Mouse (Mus musculus) cerebellum, adult 2 months (tissue): ENCODE results near the gene Atp13a4. TPM values are rescaled to one million over a fixed set of nuclear protein-coding genes. Genes with fewer than 3 reads are reported as not detected.

Experiments used
- DNase-seq, 2 experiments: peaks; one replicate each; pipeline ENCODE4 v3.0.0; 2021
- H3K27ac ChIP-seq: fragments of 200-500 bp; 2 replicates; pipeline ENCODE4 v1.5.1; 2012; ENCODE audit warnings: low read length, control low read depth, inconsistent platforms; ENCODE audit not compliant: insufficient read depth
- H3K27me3 ChIP-seq: fragments of 200-500 bp; 2 replicates; pipeline ENCODE4 v1.6.1; 2012; ENCODE audit warnings: inconsistent platforms, mild to moderate bottlenecking, low read length, moderate library complexity; ENCODE audit not compliant: control insufficient read depth, insufficient read depth
- H3K4me1 ChIP-seq: fragments of 200-500 bp; 2 replicates; pipeline ENCODE4 v1.6.1; 2011; ENCODE audit warnings: low read length; ENCODE audit not compliant: control insufficient read depth, insufficient read depth
- H3K4me3 ChIP-seq: fragments of 200-500 bp; replicated peaks from 2 replicates; pipeline ENCODE3; 2011; ENCODE audit warnings: mild to moderate bottlenecking, low read depth, low read length, control low read depth; ENCODE audit not compliant: insufficient read depth
- CTCF ChIP-seq: fragments of 200-500 bp; IDR thresholded peaks from 2 replicates; pipeline ENCODE4 v1.5.1; 2011; ENCODE audit warnings: low read depth, mild to moderate bottlenecking, control low read depth, low read length, moderate library complexity, borderline replicate concordance; ENCODE audit not compliant: insufficient read depth
- POLR2A ChIP-seq: fragments of 200-500 bp; IDR thresholded peaks from 2 replicates; pipeline ENCODE4 v1.6.1; 2011; ENCODE audit warnings: low read length, control low read depth, borderline replicate concordance; ENCODE audit not compliant: insufficient read depth
- WGBS: fragments of 180-500 bp; shearing (Covaris S2); methylation state at CpG from one replicate; pipeline ENCODE4 v1.1.7; 2018; 5-methylcytosine and 5-hydroxymethylcytosine counted together
- polyA plus RNA-seq: library from polyadenylated mRNA; depleted of rRNA; stranded (reverse); fragments of >200 nt; gene quantifications from 2 replicates; pipeline ENCODE4 v1.2.3, GENCODE M21; 2012

The Atp13a4 gene
- polyA plus RNA-seq, 1 experiment: 34.6 TPM

- 21% methylated on average over 3 of the region's 3 CpGs for WGBS
- no peak for TF ChIP-seq CTCF
- Histone ChIP-seq H3K4me3 (no peak overlapping the region), H3K27ac (0 out of 2 replicates have a peak overlapping the region, but pooled peaks have one; percentile 27), H3K27me3 (no peaks in the 10 kb centered on the region), H3K4me1 (no peaks in the 10 kb centered on the region; the same call in 1 of the 2 replicates)
- DNase-seq: peak; percentile 40 to 77
Observed at GRCm38 (mm10) chr16:29512495-29512894, 32.2 kb downstream of the Atp13a4 start.

DNA sequence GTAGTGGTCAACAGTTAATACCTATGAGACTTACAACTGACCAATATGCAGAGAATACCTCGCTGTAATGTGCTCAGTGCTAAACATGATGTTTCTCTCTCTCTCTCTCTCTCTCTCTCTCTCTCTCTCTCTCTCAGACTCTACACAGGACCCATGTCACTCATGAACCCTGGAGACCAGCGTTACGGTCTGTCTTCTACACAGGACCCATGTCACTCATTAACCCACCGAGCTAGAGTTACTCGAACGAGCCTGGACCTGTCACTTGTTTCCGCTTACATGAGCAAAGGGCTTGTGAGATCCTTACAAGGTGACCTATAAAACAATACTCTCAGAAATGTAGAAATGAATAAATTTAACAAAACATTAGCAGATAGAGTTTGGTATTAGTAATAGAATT lies 33.9 kb downstream of the Atp13a4 start:
- DNase-seq: no peak
- Histone ChIP-seq H3K27ac (no peak overlapping the region), H3K4me1 (no peaks in the 10 kb centered on the region; the same call in 1 of the 2 replicates), H3K4me3 (no peak overlapping the region), H3K27me3 (no peaks in the 10 kb centered on the region)
- TF ChIP-seq CTCF: no peak
- no peak for TF ChIP-seq POLR2A
- WGBS: 84% methylated on average over 7 of the region's 7 CpGs

GRCm38 (mm10) chr16:29509881-29510280 lies 34.8 kb downstream of the Atp13a4 start:
- no peaks in the 10 kb centered on the region; the same call in 1 of the 2 replicates for H3K4me1 ChIP-seq
- H3K27me3 ChIP-seq: no peaks in the 10 kb centered on the region
- no peak for DNase-seq
- no peak overlapping the region for H3K4me3 ChIP-seq
- no peak for TF ChIP-seq POLR2A
- no peak for TF ChIP-seq CTCF
- WGBS: 90% methylated on average over 3 of the region's 3 CpGs
- H3K27ac ChIP-seq: no peak overlapping the region

DNA sequence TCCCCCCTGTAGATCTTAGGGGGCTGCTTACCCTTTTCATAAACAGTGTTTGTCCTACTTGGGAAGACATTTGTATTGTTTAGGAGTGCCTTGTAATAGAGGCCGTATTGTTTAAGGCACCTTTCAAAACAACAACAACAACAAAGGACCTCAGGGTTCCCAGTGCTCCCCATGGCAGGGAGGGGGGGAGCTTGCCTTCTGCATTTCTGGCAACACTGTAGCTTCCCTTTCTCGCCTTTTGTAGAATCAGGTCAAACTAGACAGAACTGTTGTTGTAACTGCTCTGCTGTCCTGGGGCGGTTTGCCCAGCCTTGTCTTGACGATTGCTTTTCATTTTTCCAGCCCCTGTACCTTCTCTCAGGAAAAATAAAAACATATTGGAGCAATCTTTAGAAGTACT lies 40.0 kb downstream of the Atp13a4 start:
- Histone ChIP-seq H3K27me3 (no peaks in the 10 kb centered on the region), H3K27ac (no peak overlapping the region), H3K4me1 (no peaks in the 10 kb centered on the region), H3K4me3 (no peak overlapping the region)
- TF ChIP-seq POLR2A: no peak
- TF ChIP-seq CTCF: no peak
- WGBS: 48% methylated on average over 4 of the region's 4 CpGs
- peak in 1 of 2 experiments; percentile 42 for DNase-seq

GRCm38 (mm10) chr16:29504198-29504597 lies 40.5 kb downstream of the Atp13a4 start:
- TF ChIP-seq POLR2A (no peak), CTCF (no peak)
- DNase-seq: no peak
- Histone ChIP-seq H3K4me1 (no peaks in the 10 kb centered on the region), H3K4me3 (no peak overlapping the region), H3K27me3 (no peaks in the 10 kb centered on the region), H3K27ac (no peak overlapping the region)
- 60% methylated on average over 9 of the region's 9 CpGs for WGBS

- Histone ChIP-seq H3K27me3 (no peaks in the 10 kb centered on the region), H3K4me1 (no peaks in the 10 kb centered on the region), H3K27ac (no peak overlapping the region), H3K4me3 (no peak overlapping the region)
- no peak for DNase-seq
- TF ChIP-seq CTCF (no peak), POLR2A (no peak)
- WGBS: 73% methylated on average over 3 of the region's 3 CpGs
Observed at GRCm38 (mm10) chr16:29491031-29491430, 53.6 kb downstream of the Atp13a4 start.

- no peak overlapping the region for H3K27ac ChIP-seq
- H3K4me1 ChIP-seq: no peaks in the 10 kb centered on the region
- no peaks in the 10 kb centered on the region for H3K27me3 ChIP-seq
- no peak for TF ChIP-seq POLR2A
- TF ChIP-seq CTCF: no peak
- no peak overlapping the region for H3K4me3 ChIP-seq
- DNase-seq: no peak
Observed at GRCm38 (mm10) chr16:29481439-29481838, 63.2 kb downstream of the Atp13a4 start.

DNA sequence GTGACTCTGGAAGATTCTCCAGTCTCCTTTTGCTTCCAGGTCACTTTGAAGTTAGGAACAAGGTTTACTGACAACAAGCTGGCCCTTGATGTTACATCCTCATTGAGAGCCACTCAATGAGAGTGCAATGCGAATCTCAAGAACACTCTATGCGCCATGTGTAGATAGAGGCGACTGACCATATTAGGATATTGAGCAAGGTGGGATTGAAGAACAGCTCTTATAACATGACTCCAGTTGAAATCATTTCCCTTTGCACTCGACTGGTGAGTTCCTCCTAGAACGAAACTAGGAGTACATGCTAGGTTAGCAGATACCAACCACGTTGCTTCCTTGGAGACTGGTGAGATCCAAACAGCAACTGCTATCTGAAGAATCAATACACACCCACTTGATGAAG lies 64.3 kb downstream of the Atp13a4 start:
- Histone ChIP-seq H3K4me3 (no peak overlapping the region), H3K4me1 (no peaks in the 10 kb centered on the region), H3K27me3 (no peaks in the 10 kb centered on the region), H3K27ac (no peak overlapping the region)
- WGBS: 91% methylated on average over 6 of the region's 6 CpGs
- DNase-seq: no peak
- TF ChIP-seq CTCF: no peak
- TF ChIP-seq POLR2A: no peak
